Mouse (Mus musculus): Measurements from ENCODE around the gene Ptpa.

DNA sequence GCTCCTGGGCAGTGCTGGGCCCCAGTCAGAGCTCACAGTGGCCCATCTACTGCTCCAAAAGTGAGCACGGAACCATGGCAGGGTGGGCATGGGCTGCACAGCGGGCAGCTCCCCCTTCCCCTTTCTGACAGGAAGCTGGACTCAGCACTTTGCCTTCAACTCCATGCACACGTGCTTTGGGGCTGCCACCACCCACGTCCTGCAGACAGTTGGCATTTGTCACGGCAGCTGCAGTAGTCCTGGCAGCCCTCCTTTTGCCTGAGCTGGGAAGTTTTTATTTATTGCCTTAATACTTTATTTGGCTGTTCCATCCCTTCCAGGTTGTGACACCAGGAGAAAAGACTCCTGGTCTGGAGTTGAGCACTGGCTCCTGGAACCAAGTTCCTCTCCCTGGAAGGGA, 31.0 kb upstream of the Ptpa start:
- TF ChIP-seq CTCF (IDR thresholded peaks at IDR 0.05; ENCODE audit: borderline replicate concordance, insufficient read depth, low read length) (no peak), POLR2A (IDR thresholded peaks at IDR 0.05; ENCODE audit: low read depth, low read length) (no peak)
